Comparison of ENCODE assay signal across 7 mouse cellular contexts in genomic region chr9:108001922-108002770, GRCm38 (mm10). TPM values are rescaled to one million over a fixed set of nuclear protein-coding genes. Genes with fewer than 3 reads are reported as not detected.
DNase-seq lines count a peak whose midpoint lies in the region; ATAC-seq lines count a peak whose summit lies in the region.

Gene Ip6k1 (plus strand): TSS chr9:108002501.

- WGBS in embryonic facial prominence, embryonic 12.5 days, result under 1% methylated on average over 51 of the region's 51 CpGs
- WGBS in limb, embryonic 11.5 days, result under 1% methylated on average over 48 of the region's 51 CpGs
- WGBS in midbrain, embryonic 14.5 days, result under 1% methylated on average over 51 of the region's 51 CpGs

- peak within 1 kb of the TSS; percentile 90 for H3K9ac ChIP-seq in embryonic facial prominence, embryonic 12.5 days
- peak within 1 kb of the TSS; percentile 85 for H3K9ac ChIP-seq in limb, embryonic 11.5 days (ENCODE audit: low read length)
- peak within 1 kb of the TSS; percentile 94 for H3K9ac ChIP-seq in midbrain, embryonic 14.5 days (replicated peaks; ENCODE audit: low read length)

- peak within 1 kb of the TSS; percentile 94 for H3K27ac ChIP-seq in embryonic facial prominence, embryonic 12.5 days
- H3K27ac ChIP-seq in limb, embryonic 11.5 days (replicated peaks; ENCODE audit: low read depth, low read length), result peak within 1 kb of the TSS; percentile 32; the same call in 1 of the 2 replicates
- H3K27ac ChIP-seq in midbrain, embryonic 14.5 days (replicated peaks; ENCODE audit: low read depth, low read length), result peak within 1 kb of the TSS; percentile 95

- H3K9me3 ChIP-seq in embryonic facial prominence, embryonic 12.5 days, result no peaks in the 10 kb centered on the region
- no peaks in the 10 kb centered on the region for H3K9me3 ChIP-seq in limb, embryonic 11.5 days (ENCODE audit: control insufficient read depth, low read length)
- H3K9me3 ChIP-seq in midbrain, embryonic 14.5 days (ENCODE audit: control insufficient read depth, low read length), result no peaks in the 10 kb centered on the region

- ATAC-seq in embryonic facial prominence, embryonic 12.5 days (ENCODE audit: insufficient number of reproducible peaks, insufficient read depth, low FRiP score, low TSS enrichment), result peak; percentile 98
- peak; percentile 99 for ATAC-seq in limb, embryonic 11.5 days (ENCODE audit: insufficient number of reproducible peaks, low FRiP score, low TSS enrichment, low read depth)
- ATAC-seq in midbrain, embryonic 14.5 days (ENCODE audit: low FRiP score, low TSS enrichment), result peak; percentile 99

- no peaks in the 10 kb centered on the region for H3K36me3 ChIP-seq in embryonic facial prominence, embryonic 12.5 days
- H3K36me3 ChIP-seq in limb, embryonic 11.5 days (ENCODE audit: control insufficient read depth, insufficient read depth, low read length), result no peaks in the 10 kb centered on the region
- H3K36me3 ChIP-seq in midbrain, embryonic 14.5 days (ENCODE audit: control insufficient read depth, insufficient read depth, low read length), result no peaks in the 10 kb centered on the region

- H3K4me2 ChIP-seq in embryonic facial prominence, embryonic 12.5 days (replicated peaks), result peak within 1 kb of the TSS; percentile 84
- peak within 1 kb of the TSS; percentile 59 for H3K4me2 ChIP-seq in limb, embryonic 11.5 days (ENCODE audit: low read depth, severe bottlenecking)
- H3K4me2 ChIP-seq in midbrain, embryonic 14.5 days (ENCODE audit: low read length), result peak within 1 kb of the TSS; percentile 90

- DNase-seq in adrenal gland, postnatal 25 days, result peak; percentile 99
- DNase-seq in heart, adult 11 months, result peak; percentile 100
- peak; percentile 100 for DNase-seq in kidney, adult 18-20 months
- DNase-seq in limb, embryonic 11.5 days (ENCODE audit: low spot score), result peak; percentile 100
- DNase-seq in midbrain, embryonic 14.5 days, result peak; percentile 100
- peak; percentile 99 for DNase-seq in spleen, adult 18-20 months

- H3K4me1 ChIP-seq in embryonic facial prominence, embryonic 12.5 days, result peaks cover 20% of the 10 kb centered on the region
- H3K4me1 ChIP-seq in limb, embryonic 11.5 days (ENCODE audit: control insufficient read depth, insufficient read depth, low read length), result peaks cover 7% of the 10 kb centered on the region; the same call in 1 of the 2 replicates
- peaks cover 23% of the 10 kb centered on the region for H3K4me1 ChIP-seq in midbrain, embryonic 14.5 days (ENCODE audit: control insufficient read depth, insufficient read depth, low read length)

- no peaks in the 10 kb centered on the region for H3K27me3 ChIP-seq in embryonic facial prominence, embryonic 12.5 days
- H3K27me3 ChIP-seq in limb, embryonic 11.5 days (ENCODE audit: control insufficient read depth, insufficient read depth, low read length), result no peaks in the 10 kb centered on the region
- H3K27me3 ChIP-seq in midbrain, embryonic 14.5 days (ENCODE audit: control insufficient read depth, insufficient read depth, low read length), result no peaks in the 10 kb centered on the region

- H3K4me3 ChIP-seq in embryonic facial prominence, embryonic 12.5 days, result peak within 1 kb of the TSS; percentile 82
- H3K4me3 ChIP-seq in limb, embryonic 11.5 days (ENCODE audit: low read depth, low read length), result peak within 1 kb of the TSS; percentile 93
- H3K4me3 ChIP-seq in midbrain, embryonic 14.5 days (replicated peaks; ENCODE audit: low read depth, low read length), result peak within 1 kb of the TSS; percentile 96

RNA-seq across cellular contexts. Expression of gene Ip6k1, which starts in this region (rescaled TPM):
- total RNA-seq in adrenal gland, postnatal 25 days (2021), result 118 and 139 TPM in 2 replicates
- polyA plus RNA-seq in embryonic facial prominence, embryonic 12.5 days (2016; fragmentation: Nextera tagmentation; extraction: Ambion mirVana), result 82.2 and 85.6 TPM in 2 replicates
- polyA plus RNA-seq in limb, embryonic 11.5 days (2014; fragmentation: Nextera tagmentation; extraction: Ambion mirVana), result 30.5 and 33.0 TPM in 2 replicates
- polyA plus RNA-seq in midbrain, embryonic 14.5 days (2014; fragmentation: Nextera tagmentation; extraction: Ambion mirVana), result 61.1 and 64.4 TPM in 2 replicates

Comparison
In these comparisons a context has a peak if more than half of its experiments do, and no peak if none do; other contexts are left out.
1. Peak in every context shown above with its lines: DNase-seq, ATAC-seq, H3K4me3 ChIP-seq and H3K27ac ChIP-seq.
2. H3K27ac ChIP-seq: peak in every context shown above with its lines; median percentile 95 in midbrain, embryonic 14.5 days; 94 in embryonic facial prominence, embryonic 12.5 days; 32 in limb, embryonic 11.5 days.